Mouse (Mus musculus) ES-Bruce4 (cell line): ENCODE results near the gene Slc32a1.

Experiments used
- CTCF ChIP-seq: IDR thresholded peaks from one replicate; pipeline ENCODE4 v1.8.1; 2011; ENCODE audit warnings: low read depth, low read length
- EP300 ChIP-seq: IDR thresholded peaks from 2 replicates; pipeline ENCODE4 v1.6.1; 2011; ENCODE audit warnings: low read depth, low read length; ENCODE audit not compliant: insufficient read depth
- POLR2A ChIP-seq: IDR thresholded peaks from one replicate; pipeline ENCODE4 v1.8.1; 2011; ENCODE audit warnings: low read length; ENCODE audit not compliant: insufficient read depth

- TF ChIP-seq CTCF (no peak), POLR2A (no peak), EP300 (no peak)
Observed at GRCm38 (mm10) chr2:158612671-158613250, 2.2 kb downstream of the Slc32a1 start.
